Mouse (Mus musculus) inflammation-experienced regulatory T-cells, adult 16 weeks (primary cell): ENCODE data around the gene Gm3183. TPM values are rescaled to one million over a fixed set of nuclear protein-coding genes. Genes with fewer than 3 reads are reported as not detected.

Experiments
- polyA plus RNA-seq: library from polyadenylated mRNA; unstranded; fragments of 100-300 nt; shearing (Covaris generic); gene quantifications from one replicate; pipeline ENCODE4 v1.2.1, GENCODE M21; 2017

Gene Gm3183
- 0.27 TPM for polyA plus RNA-seq

GRCm38 (mm10) chr5:94865136-94865535 is at the start of gene Gm3183:
Gene Gm3183, plus strand, starts transcription at chr5:94865436.

Other genes with a start within 250 kb of the Gm3183 start
- gene Gm3147, start 249.1 kb upstream of the Gm3183 start, polyA plus RNA-seq: not detected
- not detected for gene Gm6509, start 241.5 kb upstream of the Gm3183 start, polyA plus RNA-seq
- gene Gm6205, start 217.1 kb upstream of the Gm3183 start, polyA plus RNA-seq: not detected
- not detected for gene Gm6367, start 123.2 kb downstream of the Gm3183 start, polyA plus RNA-seq
- gene Gm7942, start 241.5 kb downstream of the Gm3183 start, polyA plus RNA-seq: not detected